Mouse (Mus musculus): ENCODE data around the gene Aff4.

- TF ChIP-seq TAL1 (IDR thresholded peaks at IDR 0.05; ENCODE audit: low read length) = no peak
- no peak for TF ChIP-seq GATA1 (IDR thresholded peaks at IDR 0.05; ENCODE audit: low read length)
Measured at GRCm38 (mm10) chr11:53345738-53346137, 4.9 kb upstream of the Aff4 start.

Data from erythroblast, embryonic 14.5 days (primary cell).